Mouse (Mus musculus): ENCODE results near the gene Slc5a10. TPM values are rescaled to one million over a fixed set of nuclear protein-coding genes. Genes with fewer than 3 reads are reported as not detected.
A peak's percentile ranks its signal among the peaks of the same experiment; 100 is the strongest.

Slc5a10 gene
- total RNA-seq, 2 experiments from 2014 or later, result 0.15 TPM; not detected in 1

DNA sequence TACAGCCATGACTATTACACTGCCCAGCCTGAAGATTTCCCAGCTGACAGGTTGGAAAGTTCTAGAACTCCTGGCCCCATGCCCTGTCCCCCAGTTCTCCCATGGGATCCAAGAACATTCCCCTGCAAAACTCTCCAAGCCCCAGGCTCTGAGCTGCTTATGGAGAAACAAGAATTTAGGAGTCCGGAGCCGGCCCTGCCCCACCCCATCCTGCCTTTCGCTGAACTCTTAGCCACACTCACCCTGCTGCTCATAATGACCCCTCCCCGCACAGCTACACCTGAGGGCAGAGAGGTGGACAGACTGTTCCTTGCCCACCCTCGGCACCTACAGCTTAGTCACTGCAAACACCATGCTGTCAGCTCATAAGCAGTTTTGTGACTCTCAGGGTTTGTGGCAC, 52.8 kb downstream of the Slc5a10 start:
- no peak for DNase-seq

DNA sequence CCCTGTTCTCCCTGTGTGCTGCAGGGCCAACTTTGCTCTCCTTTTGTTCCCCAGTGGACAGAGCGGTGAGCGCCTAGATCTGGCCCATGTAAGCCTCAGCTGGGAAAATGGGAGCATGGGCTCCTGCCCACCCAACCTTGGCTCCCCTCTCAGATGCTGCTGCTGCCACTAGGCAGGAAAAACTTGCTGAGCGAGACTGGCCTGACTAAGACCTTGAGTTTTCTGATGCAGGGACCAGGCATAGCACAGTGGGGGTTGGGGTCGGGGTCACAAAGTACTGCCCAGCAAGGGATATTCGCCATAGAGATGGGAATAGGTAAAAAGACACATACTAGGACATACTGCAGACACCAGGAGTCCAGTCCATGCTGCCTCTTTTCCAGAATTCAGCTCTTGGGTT, 53.4 kb downstream of the Slc5a10 start:
- DNase-seq, result no peak

DNA sequence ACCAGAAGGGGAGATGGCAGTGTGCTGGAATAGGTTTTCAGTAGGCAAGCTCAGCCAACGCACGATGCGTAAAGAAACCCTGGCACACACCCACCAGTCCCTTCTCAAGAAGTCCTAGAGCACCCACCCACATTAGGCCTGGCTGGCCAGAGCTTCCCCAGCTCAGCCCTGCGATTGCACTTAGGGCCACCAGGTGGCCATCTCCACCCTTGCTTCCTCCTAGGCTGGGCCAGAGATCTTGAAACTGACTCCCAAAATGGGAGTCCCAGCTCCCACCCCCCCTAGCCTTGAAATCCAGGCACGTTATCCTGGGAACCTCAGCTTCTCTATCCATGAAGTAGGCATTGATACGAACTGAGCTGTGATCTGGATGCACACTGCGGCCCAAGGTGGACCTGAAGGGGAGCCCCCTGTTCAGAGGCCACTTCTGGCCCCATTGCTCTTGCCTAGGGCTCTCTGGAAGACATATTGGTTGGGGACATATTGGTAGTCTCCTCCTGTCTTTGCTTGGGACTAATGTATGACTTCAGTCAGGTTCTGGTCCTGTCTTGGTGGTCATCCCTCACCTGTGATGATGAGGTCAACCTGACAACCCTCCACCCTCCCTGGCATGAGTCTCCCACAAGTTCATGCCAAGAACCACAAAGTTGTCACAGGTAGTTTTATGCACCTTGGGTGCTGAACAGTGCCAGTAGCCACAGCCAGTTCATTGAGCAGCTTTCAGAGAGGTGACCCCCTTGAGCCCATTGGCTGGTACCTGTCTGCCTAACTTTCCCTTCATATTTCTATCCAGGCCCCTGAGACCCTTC, 54.4 kb downstream of the Slc5a10 start:
- peak; percentile 76 for DNase-seq

DNA sequence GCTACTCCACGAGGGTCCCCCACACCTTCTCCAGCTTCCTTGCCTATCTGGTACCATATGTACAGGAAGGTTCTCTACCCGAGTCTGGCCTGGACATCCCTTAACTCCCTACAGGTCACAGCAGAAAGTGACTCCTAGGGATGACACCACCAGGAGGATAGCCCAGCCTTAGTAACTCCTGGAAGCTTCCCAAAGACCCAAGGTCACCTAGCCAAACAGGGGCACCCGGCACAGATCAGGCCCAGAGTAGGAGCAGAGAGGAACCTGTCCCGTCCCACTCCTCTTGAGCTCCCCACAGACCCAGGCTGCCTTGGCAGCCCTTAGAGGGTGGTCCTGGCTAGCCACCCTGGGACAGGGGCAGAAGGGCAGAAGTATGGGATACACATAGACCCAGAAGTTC, 55.2 kb downstream of the Slc5a10 start:
- DNase-seq, result peak; percentile 60

DNA sequence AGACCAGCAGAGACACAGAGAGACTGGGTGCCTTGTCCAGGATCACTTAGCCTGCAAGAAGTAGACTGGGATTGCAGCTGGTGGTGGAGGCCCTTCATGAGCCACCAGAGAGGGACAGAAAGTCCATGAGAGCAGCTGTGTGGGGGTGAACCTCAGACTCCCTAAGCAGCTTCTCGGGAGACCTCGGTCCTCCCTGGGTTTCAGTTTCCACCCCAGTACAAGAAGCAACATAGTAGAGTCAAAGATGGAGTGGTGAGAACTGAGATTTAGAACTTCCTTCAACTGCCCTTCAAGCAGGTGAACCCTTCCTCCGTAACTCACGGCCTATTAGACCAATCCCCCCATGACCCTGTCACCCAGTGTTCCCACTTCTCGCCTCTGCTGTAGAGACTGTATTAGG, 58.4 kb downstream of the Slc5a10 start:
- DNase-seq, result no peak

DNA sequence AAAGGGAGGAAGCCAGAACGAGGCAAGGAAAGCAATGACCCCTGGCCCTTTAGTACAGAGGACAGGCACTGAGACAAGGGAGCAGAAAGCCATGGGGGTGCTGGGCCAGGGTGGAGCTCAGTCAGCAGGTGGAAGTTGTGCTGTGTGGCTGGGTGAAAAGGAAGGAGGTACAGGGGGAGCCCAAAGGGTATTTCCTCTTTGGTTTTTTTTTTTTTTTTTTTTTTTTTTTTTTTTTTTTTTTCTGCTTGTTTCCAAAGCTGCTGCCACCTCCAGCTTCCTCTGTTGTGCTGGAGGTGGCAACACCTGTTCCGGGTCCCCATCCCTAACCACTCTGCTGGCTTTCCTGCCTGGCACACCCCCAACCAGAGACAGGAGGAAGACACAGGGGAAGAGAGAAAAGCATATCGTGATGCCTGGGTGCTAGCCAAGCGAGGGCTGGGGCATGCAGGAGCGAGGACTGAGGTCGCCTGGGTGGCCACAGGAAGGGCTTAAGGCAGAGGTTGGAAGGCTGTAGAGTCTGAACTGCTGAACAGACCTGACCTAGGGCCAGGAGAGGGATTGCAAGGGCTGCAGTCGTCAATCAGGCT, 59.7 kb downstream of the Slc5a10 start:
- no peak for DNase-seq

DNA sequence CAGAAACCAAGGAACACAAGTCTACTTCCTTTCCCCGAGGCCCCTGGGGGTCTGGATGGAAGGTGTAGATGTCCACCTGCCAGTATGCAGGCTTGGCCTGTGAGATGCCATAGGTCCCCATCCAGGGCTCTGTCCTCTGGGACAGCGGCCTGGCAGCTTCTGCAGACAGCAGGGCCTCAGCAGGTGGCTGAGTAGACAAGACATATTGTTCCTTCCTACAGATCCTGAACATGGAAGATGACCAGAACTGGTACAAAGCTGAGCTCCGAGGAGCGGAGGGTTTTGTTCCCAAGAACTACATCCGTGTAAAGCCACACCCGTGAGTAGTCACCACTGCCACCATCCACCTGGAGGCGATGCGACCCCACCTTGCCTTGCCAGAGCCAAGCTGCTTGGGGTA, 60.6 kb downstream of the Slc5a10 start:
- no peak for DNase-seq

DNA sequence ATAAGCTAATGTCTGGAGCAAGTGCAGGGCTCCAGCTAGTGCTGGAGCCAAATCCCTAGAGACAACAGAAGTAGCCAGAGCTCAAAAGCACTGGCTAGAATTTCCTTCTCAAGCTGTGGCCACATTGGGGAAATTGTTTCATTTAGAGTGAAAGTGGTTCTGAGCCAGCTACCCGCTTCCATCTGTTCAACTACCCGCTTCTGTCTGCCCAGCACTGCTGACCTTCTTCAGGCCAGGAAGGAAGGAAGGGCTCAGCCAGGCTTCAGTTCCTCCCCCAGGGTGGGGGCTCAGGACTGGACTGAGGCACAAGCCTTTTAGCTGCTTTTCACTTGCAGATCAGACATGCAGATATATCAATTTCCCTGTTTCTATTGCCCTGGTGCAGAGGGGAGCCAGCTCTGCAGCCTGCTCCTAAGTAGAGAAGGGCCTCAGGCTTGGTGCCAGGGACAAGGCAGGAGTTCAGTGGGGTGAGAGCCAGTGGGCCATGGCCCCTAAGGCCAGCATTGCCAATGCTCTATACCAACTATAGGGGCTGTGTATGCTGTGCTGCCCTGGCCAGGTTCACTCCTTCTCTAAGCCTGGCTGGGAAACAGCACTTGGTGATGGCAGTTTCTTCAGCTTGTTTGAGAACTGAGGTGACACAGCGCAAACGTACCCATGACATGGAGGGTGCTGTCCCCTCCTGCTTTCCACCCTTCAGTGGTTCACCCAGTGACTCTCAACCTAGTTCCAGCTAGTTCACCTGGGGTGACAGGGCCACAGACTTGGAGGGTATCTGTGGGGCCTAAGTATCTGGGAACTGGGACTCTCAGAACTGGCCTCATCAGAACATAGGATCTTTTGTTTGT, 61.4 kb downstream of the Slc5a10 start:
- DNase-seq, result no peak

DNA sequence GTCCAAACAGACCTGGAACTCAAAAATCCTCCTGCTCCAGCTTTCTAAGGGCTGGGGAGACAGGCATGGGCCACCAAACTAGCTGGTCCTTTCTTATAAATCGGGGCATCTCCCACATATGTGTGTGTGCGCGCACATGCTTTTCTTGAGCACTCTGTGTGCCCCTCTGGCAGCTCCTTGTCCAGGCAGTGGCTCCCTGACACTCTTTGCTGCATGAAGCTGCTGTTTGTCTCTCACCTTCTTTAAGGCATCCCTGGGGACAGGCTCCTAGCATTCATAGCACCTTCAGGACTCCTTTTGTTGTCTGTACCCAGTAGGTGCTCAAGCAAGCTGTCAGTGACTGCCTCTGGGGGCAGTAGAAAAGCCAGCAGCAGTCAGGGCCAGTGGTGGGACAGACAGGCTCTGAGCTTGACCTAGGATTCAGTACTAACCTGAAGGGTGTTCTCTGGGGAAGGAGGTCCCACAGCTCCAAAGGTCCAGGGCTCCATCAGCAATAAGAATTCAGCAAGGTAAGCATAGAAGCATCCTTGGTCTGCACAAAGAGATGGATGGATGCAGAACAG, 62.2 kb downstream of the Slc5a10 start:
- DNase-seq, result no peak

DNA sequence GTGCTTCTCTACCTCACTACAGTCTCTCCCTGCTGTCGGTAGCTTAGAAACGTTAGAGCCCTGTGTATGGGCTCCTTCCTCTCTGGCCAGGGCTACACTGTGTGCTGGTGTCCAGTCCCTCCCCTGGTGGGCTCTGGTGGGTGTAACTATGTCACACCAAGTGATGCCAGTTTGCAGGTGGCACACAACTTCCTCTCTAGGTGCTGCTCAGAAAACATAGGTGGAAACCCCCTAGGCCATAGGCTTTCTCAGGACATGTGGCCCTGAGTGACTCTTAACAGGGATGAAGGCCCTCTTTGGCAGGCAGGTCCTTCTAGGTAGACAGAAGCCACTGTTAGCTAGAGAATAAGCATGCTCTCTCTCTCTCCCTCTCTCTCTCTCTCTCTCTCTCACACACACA, 63.2 kb downstream of the Slc5a10 start:
- DNase-seq, result no peak

DNA sequence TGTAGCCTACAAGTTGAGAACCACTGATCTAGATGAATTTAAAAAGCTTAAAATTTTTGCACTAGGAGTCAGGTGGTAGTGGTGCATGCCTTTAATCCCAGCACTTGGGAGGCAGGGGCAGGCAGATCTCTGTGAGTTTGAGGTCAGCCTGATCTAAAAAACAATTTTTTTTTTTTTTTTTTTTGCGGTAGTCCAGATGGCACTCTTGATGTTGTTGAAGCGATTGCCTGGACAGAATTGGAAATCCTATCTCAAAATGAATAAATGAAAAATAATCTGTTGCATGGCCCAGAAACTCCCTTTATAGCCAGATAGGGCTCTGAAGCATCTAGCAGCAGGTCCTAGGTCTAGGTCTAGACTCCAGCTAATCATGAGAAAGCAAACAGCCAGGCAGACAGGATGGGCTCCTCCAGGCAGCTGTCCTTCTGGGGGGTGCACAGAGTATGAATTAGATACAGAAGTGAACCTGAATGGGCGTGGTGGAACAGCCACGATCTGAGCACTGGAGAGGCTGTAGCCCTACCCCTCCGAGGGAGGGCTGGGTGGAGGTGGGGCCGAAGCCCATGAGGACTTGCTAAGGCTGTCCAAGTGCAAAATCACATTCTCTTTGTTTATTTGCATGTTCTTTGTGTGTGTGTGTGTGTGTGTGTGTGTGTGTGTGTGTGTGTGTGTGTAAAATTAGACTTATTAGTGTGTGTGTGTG, 64.3 kb downstream of the Slc5a10 start:
- no peak for DNase-seq

DNA sequence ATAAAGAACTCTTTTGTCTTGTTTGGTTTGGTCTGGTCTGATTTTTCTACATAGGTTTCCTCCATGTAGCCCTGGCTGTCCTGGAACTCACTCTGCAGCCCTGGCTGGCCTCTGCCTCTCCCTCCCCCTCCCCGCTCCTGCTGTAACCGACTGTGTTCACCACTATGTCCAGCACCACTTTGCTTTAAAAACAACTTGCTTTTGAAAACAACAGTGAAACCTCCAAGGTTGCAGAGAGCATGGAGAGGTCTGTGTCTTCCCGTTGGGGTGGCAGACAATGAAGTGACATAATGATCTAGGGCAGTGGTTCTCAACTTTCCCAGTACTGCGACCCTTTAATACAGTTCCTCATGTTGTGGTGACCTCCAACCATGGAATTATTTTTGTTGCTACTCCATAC, 65.0 kb downstream of the Slc5a10 start:
- no peak for DNase-seq

DNA sequence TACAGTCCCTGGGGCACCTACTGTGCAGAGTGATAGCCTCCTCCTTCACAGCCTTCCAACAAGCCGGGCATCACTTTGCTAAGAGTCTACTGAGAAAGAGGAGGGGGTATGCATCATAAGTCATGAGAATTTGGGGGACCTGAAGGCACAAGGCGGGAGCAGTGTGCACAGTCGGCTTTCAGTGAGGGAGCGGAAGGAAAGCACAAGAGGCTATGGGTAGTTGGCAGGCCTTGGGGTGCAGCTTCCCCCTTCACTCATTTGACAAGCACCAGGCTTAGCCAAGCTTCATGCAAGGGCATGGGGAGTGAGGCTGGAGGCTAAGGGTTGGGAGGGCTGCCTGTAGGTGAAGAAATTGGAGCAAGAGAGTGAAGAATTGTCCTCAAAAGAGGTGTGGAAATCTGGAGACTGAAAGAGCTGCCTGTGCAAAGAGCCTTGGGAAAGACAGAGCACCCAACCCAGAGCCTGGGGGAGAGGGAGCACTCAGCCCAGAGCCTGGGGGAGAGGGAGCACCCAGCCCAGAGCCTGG, 65.8 kb downstream of the Slc5a10 start:
- no peak for DNase-seq

DNA sequence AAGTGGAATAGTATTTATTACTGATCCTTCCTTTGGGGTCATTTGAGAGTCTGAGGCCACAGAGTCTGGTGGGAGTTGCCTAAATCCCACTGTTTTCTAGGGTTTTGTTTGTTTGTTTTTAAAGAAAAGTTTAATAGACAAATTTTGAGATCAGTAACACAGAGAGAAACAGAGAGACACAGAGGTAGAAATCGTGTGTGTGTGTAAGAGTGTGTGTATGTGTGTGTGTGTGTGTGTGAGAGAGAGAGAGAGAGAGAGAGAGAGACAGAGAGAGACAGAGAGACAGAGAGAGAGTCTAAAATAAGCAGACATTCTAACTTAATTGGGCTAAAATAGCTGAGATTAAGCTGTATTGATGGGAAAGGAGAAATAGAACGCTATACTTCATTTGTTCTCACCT, 67.1 kb downstream of the Slc5a10 start:
- DNase-seq, result no peak

DNA sequence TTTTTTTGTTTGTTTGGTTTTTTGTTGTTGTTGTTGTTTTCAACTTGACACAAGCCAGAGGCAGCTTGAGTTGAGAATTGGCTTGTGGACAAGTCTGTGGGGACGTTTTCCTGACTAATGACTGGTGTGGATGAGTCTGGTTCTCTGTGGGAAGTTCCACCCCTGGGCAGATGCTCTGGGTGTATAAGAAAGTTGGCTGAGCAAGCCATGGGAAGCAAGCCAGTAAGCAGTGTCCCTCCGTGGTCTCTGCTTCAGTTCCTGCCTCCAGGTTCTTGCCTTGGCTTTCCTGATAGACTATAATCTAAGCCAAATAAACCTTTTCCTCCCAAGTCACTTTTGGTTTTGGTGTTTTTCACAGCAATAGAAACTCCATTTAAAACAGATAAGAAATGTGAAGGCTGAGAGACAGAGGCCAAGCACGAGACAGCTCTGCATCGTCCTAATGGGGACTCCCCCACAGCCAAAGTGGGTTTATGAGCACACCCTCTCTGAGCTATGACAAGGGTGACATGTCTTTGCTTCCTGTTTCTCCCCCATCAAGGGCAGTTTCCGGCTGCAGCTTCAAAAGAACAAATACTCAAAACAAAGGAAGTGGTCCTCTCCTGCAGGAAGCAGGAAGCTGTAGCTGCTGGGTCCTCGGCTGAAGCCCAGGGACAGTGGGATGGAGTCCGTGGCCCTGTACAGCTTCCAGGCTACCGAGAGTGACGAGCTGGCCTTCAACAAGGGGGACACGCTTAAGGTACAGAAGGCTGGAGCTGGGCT, 67.8 kb downstream of the Slc5a10 start, which contains the start of gene Grap:
Gene Grap (plus strand): TSS at position 580 of the 762 bp plus-strand sequence.
- peak; percentile 37 for DNase-seq

DNA sequence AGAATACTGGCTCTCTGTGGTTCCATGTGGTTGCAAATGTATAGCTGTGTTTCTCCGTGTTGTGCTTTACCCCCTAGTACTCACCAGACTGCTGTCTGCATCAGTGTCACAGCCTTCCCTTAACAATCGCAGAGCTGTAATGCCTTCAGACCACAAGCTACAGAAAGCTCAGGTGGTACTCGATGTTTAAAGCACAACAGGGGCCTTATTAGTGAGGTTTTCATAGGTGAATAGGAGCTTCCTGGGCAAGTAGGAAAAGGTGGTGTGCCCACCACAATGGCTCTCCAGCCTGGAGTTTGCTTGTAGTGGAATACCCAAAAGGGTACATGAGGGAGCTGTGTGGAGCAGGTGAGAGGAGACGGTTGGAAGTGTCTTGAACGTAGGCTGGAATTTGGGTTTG, 68.4 kb downstream of the Slc5a10 start:
- no peak for DNase-seq

DNA sequence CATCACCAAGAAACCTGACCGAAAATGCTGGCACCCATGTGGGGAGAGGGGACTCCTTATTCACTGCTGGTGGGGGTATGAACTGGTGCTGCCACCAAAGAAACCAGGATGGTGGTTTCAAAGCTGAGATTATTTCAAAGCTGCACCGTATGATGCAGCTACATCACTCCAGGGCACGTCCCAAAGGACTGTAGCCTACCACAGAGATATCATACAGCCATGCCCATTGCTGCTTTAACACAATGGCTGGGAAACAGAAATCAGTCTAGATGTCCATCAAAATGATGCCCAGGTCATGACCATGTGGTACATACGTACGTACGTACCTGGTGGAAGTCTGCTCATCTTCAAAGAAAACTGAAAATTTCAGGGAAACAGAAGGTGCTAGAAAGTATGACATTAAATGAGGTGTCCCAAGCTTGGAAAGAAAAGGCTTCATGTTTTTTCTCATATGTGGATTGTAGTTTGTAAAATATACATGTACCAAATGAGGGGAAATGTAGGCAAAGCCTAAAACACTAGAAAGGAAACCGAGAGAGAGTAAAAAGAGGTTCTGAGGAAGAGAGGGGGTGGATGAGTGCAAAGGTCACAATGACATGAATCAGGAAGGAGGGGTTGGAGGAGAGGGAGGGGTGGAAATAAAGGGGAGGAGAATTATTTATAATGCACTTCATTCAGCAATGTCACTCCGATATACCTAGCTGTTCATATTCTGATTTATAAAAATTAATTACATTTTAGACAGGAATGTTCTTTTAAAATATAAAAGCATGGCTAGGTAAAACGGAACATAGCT, 70.0 kb downstream of the Slc5a10 start:
- no peak for DNase-seq

DNA sequence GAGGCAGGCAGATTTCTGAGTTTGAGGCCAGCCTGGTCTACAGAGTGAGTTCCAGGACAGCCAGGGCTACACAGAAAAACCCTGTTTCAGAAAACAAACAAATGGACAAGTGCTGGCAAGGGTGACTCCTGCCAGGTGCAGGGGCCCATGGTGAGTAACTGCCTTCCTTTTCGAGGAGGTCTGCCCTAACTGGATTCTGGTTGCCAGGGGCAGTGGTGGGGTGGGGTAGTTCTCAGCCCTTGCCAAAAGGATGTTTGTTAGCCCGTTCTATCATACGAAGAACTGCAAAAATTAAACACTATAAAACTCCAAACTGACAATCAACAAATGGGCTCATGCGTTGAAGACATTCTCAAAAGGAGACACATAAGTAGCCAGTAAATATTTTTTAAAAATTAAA, 71.0 kb downstream of the Slc5a10 start:
- no peak for DNase-seq

DNA sequence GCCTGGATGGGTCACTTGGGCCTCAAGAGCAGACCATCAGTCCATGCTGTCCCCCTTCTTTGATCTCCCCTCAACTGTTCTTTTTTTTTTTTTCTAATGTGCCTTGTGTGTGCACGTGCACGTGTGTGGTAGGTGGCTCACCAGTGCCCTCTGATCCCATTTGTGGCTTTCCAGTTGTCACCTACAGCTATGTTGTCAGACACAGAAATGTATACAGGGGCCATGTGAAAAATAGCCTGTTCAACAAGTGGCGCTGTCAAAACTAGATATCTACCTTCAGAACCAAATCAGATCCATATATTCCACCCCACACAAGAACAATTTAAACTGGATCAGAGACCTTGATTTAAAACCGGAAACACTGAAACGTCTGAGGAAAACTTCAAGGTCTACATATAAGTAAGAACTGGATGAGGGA, 71.5 kb downstream of the Slc5a10 start:
- DNase-seq, result no peak

DNA sequence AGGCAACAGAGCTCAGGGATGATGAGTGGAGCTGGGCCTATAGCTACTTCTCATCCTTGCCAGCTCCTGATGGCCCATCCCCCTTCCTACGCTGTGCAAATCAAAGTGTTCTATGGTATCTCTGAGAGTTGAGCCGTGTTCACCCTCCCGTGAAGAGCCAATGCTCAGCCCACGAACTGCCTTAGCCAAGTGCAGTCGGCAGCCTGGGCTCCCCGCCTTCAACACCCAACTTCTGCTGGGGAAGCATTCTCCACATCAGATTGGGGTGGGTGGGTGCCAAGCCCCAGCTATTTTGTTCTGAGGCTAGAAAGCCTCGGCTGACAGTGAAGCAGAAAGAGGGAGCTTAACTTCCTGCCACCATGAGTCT, 71.9 kb downstream of the Slc5a10 start:
- no peak for DNase-seq

All from adrenal gland, postnatal 10 days (tissue).